Mouse (Mus musculus): Measurements from ENCODE around the gene Ppm1n.
A peak's percentile ranks its signal among the peaks of the same experiment; 100 is the strongest.
"Not testable (repeated sequence)": the region's sequence is repeated elsewhere in the genome, so short reads cannot be mapped to it uniquely, and the experiment has no call there.

The Ppm1n gene

DNA sequence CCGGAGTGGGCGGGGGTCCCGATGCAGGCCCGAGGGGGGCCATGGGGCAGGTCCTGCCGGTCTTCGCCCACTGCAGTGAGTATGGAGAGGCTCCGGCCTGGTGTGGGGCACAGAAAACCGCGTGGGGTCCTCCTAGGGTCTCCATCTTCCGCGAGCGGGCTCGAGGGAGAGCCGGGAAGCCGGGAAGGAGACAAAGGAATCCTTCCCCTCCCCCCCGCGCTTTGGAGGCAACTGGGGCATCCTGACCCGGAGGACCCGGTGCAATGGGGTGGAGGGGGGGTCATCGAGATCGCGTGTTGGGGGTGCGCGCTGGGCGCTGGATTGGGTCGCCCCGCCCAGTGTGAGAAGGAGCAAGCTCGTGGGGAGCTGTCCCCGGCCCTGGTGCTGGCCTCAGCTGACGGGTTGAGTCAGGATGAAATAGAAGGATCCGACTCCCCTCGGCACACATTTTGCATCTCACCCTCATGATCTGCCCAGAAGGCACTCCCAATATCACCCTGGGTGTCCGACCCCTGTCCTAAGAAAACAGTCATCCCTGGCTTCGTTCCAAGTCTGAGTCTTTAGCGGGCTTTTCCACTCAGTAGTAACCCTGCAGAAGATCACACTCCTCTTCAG lies 3.0 kb upstream of the Ppm1n start:
- DNase-seq (ENCODE audit: low spot score in 2 of 2) = peak in 1 of 2 experiments; percentile 74

DNA sequence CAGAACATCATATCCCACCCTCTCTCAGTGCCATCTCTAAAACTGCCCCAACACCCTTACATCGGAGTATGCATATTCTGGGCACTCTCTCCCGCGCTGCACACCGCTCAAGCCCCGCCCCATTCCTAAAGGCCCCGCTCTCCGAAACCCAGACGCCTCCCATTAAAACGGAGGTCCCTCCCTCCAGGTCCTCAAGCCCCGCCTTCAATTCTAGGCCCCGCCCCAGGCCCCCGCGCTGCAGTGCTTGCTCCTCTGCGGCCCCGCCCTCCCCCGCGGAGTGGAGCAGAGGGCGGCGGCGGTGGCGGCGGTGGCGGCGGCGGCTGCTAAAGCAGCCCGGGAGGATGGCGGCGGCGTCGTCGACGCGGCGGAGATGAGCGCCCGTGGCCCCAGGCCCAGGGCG lies 2.5 kb upstream of the Ppm1n start, which contains the start of gene Rtn2:
Rtn2 (plus strand) TSS at position 240 of the 400 bp plus-strand sequence.
- peak in 1 of 2 experiments; percentile 76 for DNase-seq (ENCODE audit: low spot score in 2 of 2)

DNA sequence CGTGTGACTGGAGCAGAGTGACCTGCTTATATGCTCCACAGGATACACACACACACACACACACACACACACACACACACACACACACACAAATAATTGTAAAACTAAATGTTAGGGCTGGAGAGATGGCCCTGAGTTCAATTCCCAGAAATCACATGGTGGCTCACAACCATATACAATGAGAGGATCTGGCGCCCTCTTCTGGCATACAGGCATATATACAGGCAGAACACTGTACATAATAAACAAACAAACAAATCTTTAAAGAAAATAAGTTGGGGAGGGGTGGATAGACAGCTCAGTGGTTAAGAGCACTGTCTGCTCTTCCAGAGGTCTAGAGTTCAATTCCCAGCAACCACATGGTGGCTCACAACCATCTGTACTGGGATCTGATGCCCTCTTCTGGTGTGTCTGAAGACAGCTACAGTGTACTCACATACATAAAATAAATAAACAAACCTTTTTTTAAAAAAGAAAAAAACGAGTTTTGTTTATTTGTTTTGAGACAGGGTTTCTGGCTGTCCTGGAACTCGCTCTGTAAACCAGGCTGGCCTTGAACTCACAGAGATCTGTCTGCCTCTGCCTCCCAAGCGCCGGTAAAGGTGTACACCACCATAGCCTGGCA lies 1.9 kb upstream of the Ppm1n start:
- DNase-seq (ENCODE audit: low spot score in 2 of 2) = not testable (repeated sequence)

DNA sequence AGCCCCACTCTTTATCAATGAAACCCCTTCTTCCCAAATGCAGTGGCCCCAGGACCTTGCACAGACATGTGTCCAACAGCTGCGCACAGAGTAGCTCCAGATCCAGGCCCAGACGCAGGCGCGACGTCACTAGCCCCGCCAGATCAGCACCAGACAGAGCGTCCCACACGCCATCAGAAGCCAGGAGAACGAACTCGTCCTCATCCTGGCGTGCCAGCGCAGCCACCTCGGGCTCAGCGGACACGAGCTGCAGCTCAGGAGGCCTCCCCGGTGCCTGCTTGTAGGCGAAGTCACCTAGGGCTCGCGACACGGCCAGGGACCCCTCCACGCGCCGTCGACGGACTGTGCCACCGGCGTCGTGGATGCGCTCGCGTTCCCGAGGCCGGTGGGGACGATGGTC lies 812 bp downstream of the Ppm1n start:
- no peak for DNase-seq (ENCODE audit: low spot score in 2 of 2)

DNA sequence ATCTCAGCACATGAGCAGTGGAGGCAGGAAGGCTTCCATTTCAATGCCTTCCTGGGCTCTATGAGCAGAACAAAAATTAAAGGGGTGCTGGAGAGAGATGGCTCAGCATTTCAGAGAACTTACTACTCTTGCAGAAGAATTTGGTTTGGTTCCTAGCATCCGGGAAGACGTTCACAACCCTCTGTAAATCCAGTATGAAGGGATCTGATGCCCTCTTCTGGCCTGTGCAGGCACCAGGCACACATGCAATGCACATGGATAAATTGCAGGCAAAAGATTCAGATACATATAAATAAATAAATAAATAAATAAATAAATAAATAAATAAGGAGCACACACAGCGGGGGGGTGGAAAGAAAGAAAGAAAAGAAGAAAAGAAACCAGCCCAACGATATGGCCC lies 3.6 kb downstream of the Ppm1n start:
- DNase-seq (ENCODE audit: low spot score in 2 of 2) = no peak

DNA sequence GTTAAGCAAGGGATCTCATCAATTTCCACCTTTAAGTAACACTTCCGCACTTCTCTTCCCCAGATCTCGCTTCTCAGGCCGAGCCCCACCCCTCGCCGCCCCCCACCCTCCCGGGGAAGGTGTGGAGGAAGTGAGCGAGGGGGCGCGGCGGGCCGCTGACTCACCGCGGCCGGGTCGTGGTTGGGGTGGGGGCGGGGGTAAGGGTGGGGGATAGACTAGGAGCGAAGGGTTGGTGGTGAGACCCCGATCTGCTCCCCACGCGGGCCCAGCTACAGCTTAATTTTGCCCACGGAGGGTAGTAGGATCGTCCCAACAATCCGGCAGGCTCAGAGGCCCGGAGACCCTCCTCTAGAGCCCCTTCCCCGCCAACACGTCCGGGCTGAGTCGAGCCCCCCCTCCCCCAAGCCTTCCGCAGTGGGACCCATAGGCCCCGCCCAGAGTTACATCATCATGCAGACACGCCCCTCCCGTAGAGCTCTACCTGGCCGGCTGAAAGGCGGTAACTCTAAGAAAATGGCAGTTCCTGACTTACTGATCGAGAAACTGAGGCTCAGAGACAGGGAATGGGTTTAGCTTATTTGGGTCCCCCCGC lies 7.6 kb downstream of the Ppm1n start:
- peak in 1 of 2 experiments; percentile 64 for DNase-seq (ENCODE audit: low spot score in 2 of 2)

DNA sequence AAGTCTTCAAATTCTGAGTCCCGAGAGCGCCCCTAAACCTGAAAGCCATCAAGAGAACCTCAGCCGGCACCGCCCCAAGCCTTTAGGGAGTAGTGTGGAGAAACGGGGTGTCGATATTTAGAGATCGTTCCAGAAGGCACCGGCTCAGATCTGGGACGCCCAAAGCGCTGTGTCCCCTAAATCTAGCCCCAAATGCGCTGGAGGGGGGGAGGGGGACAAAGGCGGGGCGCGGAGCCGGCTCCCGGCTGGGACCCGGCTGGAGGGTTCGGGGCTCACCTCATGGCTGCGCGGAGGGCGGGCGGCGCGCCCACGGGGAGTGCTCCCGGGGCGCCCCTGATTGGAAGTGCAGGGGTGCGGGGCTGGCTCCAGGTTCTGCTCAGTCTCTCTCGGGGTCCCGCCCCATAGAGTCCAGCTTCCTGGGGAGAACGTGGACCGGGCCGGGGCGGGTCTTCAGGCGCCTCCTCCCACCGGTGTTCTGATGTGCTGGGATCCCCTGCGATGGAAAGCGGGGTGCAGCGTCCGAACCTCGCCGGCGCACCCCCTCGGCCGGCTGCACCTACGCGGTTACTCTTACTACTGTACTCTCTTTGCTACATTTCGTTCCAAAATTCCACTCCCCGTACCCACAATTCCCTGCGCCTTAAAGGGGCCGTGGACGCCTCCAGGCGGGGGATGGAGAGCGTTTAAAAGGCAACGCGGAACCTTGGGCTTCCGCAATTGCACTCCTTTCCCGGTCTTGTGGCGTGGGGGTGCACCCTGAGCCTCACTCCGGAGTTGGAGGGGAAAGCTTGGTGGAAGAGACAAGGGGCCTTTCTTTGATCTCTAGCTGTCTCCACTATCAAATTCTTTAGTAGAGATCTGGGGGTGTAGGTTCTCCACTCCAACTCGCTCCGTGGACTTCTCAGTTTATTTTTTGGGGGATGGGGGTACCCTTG lies 8.4 kb downstream of the Ppm1n start, which contains the start of gene Vasp:
Vasp (minus strand) TSS at position 580 of the 935 bp plus-strand sequence.
- DNase-seq (ENCODE audit: low spot score in 2 of 2) = peak; percentile 77 to 83

DNA sequence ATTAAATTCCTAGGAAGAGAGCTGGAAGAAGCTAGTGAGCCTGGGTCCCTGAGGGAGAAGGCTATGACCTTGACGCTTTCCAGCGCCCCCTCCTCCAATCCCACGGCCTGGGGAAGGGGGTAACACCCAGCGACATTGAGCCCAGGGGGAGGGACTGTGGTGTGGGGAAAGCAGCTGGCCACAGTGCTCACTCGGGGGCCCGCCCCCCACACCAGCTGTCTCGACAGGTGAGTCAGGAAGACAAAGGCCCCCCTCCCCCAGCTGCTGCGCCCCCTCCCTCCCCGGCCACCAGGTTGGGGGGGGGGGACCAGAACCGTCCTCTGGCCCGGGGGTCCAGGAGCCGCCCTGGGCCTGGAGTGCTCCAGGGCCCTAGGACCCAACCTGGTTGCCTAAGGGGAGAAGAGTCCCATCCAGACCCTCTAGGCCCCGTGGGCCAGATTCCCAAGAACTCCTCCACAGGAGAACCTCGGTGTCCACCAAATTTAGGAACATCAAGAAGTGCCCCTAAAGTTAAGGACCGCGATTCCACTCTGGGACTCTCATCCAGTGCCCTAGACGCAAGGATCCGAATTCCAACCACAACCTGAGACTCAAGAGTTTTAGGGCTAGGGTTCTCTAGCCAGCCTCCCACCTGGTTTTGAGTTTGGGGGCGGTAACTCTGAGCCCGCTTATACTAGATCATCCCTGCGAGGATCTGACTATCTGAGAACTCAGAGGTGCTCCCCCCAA lies 9.2 kb downstream of the Ppm1n start:
- no peak for DNase-seq (ENCODE audit: low spot score in 2 of 2)

DNA sequence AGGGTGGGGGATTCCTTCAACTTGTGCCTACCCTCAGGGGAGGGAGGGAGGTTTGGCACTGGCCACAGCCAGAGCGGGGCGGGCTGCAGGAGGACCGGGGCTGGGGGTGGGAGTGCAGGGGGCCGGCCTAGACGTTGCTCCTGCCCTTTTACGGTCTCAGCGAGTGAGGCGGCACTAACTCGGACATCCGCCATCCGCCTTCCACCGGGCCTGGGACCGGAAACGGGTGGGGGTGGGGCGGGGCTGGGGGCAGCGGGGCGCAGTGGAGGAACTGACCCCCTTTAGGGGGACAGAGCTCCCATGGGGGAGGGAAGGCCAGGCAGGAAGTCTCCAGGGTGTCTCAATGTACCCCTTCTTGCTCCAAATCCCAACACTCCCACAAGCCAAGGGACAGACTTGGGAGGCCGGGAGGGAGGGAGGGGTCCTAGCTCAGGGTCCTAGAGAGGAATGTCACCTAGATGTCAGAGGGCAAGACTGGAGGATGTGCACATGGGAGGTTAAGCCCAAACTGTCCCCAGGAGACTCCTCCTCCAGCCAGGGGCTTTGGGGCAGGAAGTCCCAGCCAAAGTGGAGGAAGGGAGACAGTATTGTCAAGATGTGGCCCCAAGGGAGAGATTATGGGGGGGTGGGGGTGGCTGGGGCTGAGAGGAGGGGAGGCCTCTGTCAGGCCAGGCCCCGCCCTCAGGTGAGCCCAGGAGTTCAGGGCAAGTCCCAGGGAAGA lies 10.0 kb downstream of the Ppm1n start:
- peak; percentile 69 for DNase-seq (ENCODE audit: low spot score in 2 of 2)

DNA sequence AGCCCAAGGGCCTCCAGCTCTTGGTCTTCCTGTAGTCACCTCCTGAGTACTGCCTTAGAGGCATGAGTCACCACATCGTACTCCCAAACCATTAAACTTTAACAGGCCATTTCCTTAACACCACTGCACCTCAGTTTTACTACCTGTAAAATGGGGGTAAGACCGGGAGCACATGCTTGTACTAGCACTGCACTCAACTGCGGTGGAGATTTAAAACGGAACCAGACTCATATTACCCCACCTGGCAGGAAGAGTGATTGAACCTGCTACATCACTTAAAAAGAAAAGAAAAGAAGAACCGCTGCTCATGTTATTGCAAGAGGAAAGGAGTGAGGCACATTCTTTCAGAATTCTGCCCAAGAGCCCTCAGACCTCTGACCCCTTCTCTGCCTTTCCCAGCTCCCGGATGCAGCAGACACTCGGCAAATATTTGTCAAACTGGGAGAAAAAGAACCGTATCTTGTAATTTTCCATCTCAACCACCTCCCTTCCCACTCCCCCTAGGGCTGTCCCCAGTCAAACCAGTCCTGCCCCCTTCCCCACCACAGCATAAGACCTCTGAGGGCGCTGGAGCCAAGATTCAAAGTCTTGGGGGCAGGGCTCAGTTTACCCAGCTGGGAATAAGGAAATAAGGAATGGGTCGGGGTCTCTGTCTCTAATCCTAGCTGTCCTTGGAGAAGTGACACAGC lies 10.7 kb downstream of the Ppm1n start:
- DNase-seq (ENCODE audit: low spot score in 2 of 2) = no peak

DNA sequence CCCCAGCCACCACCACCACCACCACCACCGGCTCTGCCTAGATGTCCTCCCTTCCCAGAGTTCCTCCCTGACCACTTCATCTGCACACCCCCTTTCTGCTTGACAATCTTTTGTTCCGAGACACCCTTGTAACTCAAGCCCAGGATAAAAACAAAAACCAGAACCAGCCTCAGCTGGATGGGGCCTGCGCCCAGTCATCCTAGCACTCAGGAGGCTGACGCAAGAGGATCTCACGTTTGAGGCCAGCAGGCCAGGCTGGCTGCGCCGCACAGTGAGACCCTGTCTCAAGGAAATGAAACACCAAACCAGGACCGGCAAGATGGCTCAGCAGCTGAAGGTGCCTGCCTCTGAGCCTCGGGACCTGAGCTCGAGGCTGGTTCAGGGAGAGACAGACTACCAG lies 12.8 kb downstream of the Ppm1n start:
- no peak for DNase-seq (ENCODE audit: low spot score in 2 of 2)

DNA sequence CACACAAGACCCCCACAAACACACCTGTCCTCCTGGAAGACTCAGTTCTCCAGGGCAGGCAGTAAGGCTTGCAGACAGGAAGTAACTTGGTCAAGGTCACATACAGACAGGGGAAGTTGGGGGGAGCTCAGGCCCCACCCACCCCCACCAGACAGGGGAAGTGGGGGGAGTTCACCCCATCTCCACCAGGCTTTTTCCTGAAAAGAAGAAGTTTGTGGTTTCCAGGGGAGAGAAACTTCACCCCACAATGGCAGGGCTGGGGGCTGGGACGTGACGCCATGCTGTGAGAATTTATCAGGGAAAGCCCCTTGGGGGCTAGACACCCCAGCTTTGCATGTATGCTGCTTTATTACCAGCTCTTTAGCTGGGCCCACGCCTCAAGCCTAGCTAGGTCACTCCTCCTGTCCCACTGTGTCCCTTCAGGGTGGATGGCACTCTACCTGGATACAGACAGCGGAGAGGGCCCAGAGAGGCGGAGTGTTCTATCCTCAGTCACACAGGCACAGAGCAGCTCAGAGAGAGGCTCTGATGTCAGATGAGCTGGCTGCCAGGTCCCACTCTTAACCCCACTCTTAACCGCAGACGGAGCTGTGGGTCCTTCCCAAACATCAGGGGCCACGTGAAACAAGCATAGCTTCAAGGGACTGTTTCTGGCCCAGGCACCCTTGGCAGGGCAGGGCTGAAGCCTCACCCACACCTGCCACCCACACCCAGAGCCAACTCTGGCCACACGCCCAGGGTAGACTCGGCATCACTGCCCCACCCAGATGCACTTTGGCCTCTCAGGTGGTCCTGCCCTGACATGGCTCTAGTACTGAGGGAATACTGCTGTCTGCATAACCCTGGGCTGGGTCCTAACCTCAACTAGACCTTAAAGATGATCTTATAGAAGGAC lies 13.7 kb downstream of the Ppm1n start:
- DNase-seq (ENCODE audit: low spot score in 2 of 2) = no peak

DNA sequence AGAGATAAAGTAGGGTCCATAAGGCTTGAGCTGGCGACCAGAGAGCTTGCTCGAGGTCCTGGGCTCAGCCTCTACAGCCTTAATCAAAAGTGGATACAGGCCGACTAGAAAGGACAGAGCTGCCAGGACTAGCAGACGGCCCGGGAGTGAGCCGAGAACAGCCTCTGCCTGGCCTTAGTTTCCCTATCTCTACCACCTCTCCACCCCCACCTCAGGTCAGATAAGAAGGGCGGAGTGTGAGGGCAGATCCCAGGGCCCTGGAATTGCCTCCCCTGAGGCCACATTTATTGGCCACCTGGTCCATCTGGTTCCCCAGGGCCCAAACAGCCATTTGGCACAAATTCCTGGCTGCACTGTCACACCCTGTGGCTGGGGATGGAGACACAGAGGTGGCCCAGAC lies 14.7 kb downstream of the Ppm1n start:
- no peak for DNase-seq (ENCODE audit: low spot score in 2 of 2)

DNA sequence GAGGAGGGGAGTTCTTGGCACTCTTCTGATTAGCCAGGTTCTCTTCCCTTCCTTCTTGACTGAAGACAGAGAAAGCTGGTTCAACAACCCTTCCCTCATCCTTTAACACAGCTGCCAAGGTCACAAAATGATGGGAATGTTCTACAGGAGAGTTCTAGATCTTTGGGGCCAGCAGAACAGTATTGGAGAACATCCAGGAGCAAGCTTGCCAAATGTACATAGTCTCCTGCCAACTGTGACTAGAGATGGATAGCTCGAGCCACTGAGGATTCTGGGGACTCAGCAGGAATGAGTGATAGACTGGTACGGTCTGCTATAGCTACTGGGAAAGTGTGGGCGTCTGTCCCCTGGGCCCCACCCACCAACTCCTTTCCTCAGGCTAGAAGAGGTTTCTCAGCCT lies 21.5 kb downstream of the Ppm1n start:
- DNase-seq (ENCODE audit: low spot score in 2 of 2) = no peak

DNA sequence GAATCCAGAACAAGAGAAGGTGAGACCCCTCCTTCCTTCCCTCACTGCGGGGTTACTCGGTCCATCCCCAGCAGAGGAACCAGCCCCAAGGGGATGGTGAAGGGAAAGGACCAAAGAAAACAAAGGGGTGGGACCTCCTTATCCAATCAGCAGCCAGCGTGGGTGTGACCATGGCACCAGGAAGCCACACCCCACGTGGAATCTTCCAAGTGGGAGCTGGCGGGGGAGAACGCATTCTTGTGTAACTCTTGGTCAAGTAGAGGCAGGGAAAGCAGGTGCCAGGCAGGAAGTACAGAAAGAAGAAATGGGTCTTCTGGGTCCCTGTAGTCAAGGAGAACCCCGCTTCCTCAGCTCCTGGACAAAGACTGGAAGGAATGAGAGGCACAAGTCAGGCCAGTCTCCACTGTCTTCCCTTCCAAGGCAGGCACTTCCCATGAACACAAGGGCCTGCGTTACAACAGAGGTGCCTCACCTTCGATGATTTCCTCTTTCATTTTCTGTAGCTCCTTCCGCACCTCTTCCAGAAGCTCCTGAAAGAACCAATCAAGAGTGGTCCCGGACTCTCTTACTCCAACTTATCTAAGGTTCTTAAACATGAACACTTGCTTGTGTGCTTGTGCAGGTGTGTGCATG lies 22.4 kb downstream of the Ppm1n start:
- DNase-seq (ENCODE audit: low spot score in 2 of 2) = peak; percentile 69 to 79

DNA sequence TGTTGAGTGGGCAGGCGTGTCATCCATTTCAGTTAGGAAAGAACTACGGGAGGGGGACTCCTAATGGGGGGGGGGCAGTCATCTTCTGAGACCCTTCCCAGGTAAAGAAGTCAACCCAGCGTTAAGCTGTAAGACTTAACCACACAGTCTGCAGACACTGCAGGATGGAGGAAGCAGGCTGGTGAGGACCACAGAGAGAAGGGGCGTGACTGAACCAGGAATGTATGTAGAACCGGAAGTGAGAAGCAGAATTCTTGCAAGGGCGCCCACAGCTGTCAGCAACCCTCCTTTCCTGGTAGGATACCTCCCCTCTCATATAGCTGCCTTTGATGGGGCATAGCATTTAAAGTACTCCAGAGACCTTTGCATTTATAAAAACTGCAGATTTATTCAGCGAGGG lies 23.3 kb downstream of the Ppm1n start:
- no peak for DNase-seq (ENCODE audit: low spot score in 2 of 2)

DNA sequence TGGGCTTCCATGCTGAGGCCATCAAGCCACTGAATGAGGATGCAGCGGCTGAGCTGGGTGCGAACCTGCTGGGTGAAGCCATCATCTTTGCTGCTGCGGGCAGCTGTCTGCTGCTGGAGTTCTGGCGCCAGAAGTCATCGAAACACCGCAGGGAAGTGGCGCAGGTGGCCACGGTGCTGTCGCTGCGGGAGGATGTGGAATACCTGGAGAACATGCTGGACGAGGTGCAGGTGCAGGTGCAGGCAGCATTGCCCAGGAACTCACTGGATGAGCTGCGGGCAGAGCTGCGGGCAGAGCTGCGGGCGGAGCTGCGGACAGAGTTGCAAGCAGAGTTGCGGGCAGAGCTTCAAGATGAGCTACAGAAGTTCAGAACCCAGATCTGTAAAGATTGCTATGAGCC lies 24.5 kb downstream of the Ppm1n start:
- DNase-seq (ENCODE audit: low spot score in 2 of 2) = no peak

DNA sequence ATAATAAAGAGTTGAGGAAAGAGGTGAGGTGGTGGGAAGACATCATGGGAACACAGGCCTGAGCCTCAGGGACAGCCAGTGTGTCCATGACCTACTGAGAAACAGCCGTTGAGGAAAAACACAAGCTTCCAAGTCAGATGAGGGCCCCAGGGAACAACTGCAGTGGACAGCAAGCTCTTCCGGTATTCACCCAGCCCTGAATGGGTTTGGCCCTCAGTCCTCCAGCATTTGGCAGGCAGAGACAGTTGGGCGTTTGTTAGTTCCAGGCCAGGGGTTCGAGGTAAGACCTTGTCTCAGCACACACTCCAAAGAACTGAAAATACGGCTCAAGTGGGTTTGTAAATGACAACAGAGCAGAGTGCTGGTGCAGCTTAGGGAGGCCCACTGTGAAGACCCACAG lies 26.4 kb downstream of the Ppm1n start:
- DNase-seq (ENCODE audit: low spot score in 2 of 2) = no peak

DNA sequence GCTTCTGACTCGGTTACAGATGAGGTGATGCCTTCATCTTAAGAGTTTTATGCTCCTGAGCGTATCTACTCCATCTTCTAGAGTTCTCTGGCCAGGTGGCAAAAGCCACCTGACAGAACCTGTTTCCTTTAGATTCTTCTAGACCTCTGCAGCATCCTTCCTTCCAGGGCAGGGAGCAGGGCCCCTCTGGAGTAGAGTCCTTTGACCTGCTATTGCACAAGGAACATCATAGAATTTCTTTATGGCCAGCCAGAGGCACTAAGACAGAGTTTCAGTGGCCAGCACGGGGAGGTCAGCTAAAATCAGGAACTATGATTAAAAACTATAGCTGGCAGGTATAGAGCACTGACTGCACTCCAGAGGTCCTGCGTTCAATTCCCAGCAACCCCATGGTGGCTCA lies 27.8 kb downstream of the Ppm1n start:
- DNase-seq (ENCODE audit: low spot score in 2 of 2) = no peak
